Mouse (Mus musculus) kidney, postnatal 0 days (tissue): ENCODE data around the gene Slc2a3. TPM values are rescaled to one million over a fixed set of nuclear protein-coding genes. Genes with fewer than 3 reads are reported as not detected.

ENCODE experiments used
- ATAC-seq: fragments of 200-750 bp; cut with Nextera tagmentation; replicated peaks from 2 replicates; pipeline ENCODE4 v1.8.0; 2017; ENCODE audit warnings: low read depth, moderate number of reproducible peaks, moderate TSS enrichment, moderate library complexity; ENCODE audit not compliant: low FRiP score
- DNase-seq: peaks from one replicate; pipeline ENCODE4 v3.0.0-alpha.2; 2016; ENCODE audit warnings: low spot score
- H3K27ac ChIP-seq: fragments of 300-500 bp; sonication (generic); 2 replicates; pipeline ENCODE4 v1.5.1; 2014; ENCODE audit warnings: mild to moderate bottlenecking
- H3K27me3 ChIP-seq: fragments of 300-500 bp; sonication (generic); 2 replicates; pipeline ENCODE4 v1.6.1; 2014; ENCODE audit warnings: low read length, mixed read lengths; ENCODE audit not compliant: insufficient read depth
- H3K36me3 ChIP-seq: fragments of 300-500 bp; sonication (generic); 2 replicates; pipeline ENCODE4 v1.6.1; 2014; ENCODE audit warnings: low read length, mixed read lengths; ENCODE audit not compliant: insufficient read depth
- H3K4me1 ChIP-seq: fragments of 300-500 bp; sonication (generic); replicated peaks from 2 replicates; pipeline ENCODE4 v1.6.1; 2014; ENCODE audit warnings: antibody characterized with exemption, low read length, mixed read lengths; ENCODE audit not compliant: insufficient read depth
- H3K4me2 ChIP-seq: fragments of 300-500 bp; sonication (generic); 2 replicates; pipeline ENCODE4 v1.6.1; 2014; ENCODE audit warnings: mild to moderate bottlenecking, low read length, moderate library complexity, mixed read lengths
- H3K4me3 ChIP-seq: fragments of 300-500 bp; sonication (generic); replicated peaks from 2 replicates; pipeline ENCODE4 v1.5.1; 2014; ENCODE audit warnings: low read depth, low read length
- H3K9ac ChIP-seq: fragments of 300-500 bp; sonication (generic); 2 replicates; pipeline ENCODE4 v1.6.1; 2014; ENCODE audit warnings: low read depth, low read length
- H3K9me3 ChIP-seq: fragments of 300-500 bp; sonication (generic); replicated peaks from 2 replicates; pipeline ENCODE4 v1.6.1; 2016; ENCODE audit warnings: low read length, inconsistent platforms, mixed read lengths
- CTCF ChIP-seq: IDR thresholded peaks from 2 replicates; pipeline ENCODE4 v1.5.1; 2016; ENCODE audit warnings: antibody characterized with exemption, low read depth, mild to moderate bottlenecking, moderate library complexity
- WGBS: fragments of 180-500 bp; shearing (Covaris S2); extraction: QIAGEN DNeasy Blood & Tissue Kit; methylation state at CpG from one replicate; pipeline ENCODE4 v1.1.7; 2014; 5-methylcytosine and 5-hydroxymethylcytosine counted together
- microRNA-seq: library from miRNA; unstranded; fragments of <30 nt; microRNA quantifications from one replicate; pipeline ENCODE4, GENCODE M21; 2016
- polyA plus RNA-seq: library from polyadenylated mRNA; unstranded; fragments of >200 nt; fragmentation: Nextera tagmentation; extraction: Ambion mirVana; gene quantifications from 2 replicates; pipeline ENCODE4 v1.2.1, GENCODE M21; 2015

Slc2a3 gene
- polyA plus RNA-seq, 1 experiment from 2014 or later = 4.1 TPM

- 92% methylated on average over 13 of the region's 13 CpGs for WGBS
Observed at GRCm38 (mm10) chr6:122686709-122687108, 114.7 kb downstream of the Slc2a3 start.

GRCm38 (mm10) chr6:122682646-122683045 is 118.8 kb downstream of the Slc2a3 start:
- Histone ChIP-seq H3K36me3 (no peaks in the 10 kb centered on the region), H3K4me2 (no peak overlapping the region), H3K9me3 (no peaks in the 10 kb centered on the region), H3K9ac (no peak overlapping the region), H3K27me3 (no peaks in the 10 kb centered on the region), H3K4me3 (no peak overlapping the region), H3K4me1 (no peaks in the 10 kb centered on the region), H3K27ac (no peak overlapping the region)
- ATAC-seq (no peak), DNase-seq (no peak)
- TF ChIP-seq CTCF = no peak
- 79% methylated on average over 3 of the region's 3 CpGs for WGBS

More at GRCm38 (mm10) chr6:122686709-122687108, 114.7 kb downstream of the Slc2a3 start:
- no peak for TF ChIP-seq CTCF
- Histone ChIP-seq H3K9ac (no peak overlapping the region), H3K4me3 (no peak overlapping the region), H3K27ac (no peak overlapping the region), H3K4me1 (no peaks in the 10 kb centered on the region), H3K4me2 (no peak overlapping the region), H3K27me3 (no peaks in the 10 kb centered on the region), H3K36me3 (no peaks in the 10 kb centered on the region), H3K9me3 (no peaks in the 10 kb centered on the region)
- ATAC-seq = no peak
- no peak for DNase-seq

Small RNAs within 50 kb of the gene (microRNA-seq; reads per million reads assigned to microRNA genes)
- gene Mir7231 = not detected

Other genes with a start within 250 kb of the Slc2a3 start
- not detected in 2 replicates for gene Aicda, start 247.8 kb downstream of the Slc2a3 start, polyA plus RNA-seq
- 3.6 TPM in 2 replicates for gene Apobec1, start 199.2 kb downstream of the Slc2a3 start, polyA plus RNA-seq
- gene Gdf3, start 191.6 kb downstream of the Slc2a3 start, polyA plus RNA-seq = not detected in 2 replicates
- not detected in 2 replicates for gene Dppa3, start 175.2 kb downstream of the Slc2a3 start, polyA plus RNA-seq
- not detected in 2 replicates for gene Nanog, start 94.2 kb downstream of the Slc2a3 start, polyA plus RNA-seq
- gene Foxj2, start 18.3 kb upstream of the Slc2a3 start, polyA plus RNA-seq = 5.2 and 5.5 TPM in 2 replicates
- 2.1 and 2.3 TPM in 2 replicates for gene C3ar1, start 54.5 kb upstream of the Slc2a3 start, polyA plus RNA-seq
- gene Necap1, start 72.8 kb upstream of the Slc2a3 start, polyA plus RNA-seq = 37.6 and 39.8 TPM in 2 replicates
- gene Clec4a1, start 120.2 kb upstream of the Slc2a3 start, polyA plus RNA-seq = 3.0 and 3.1 TPM in 2 replicates
- 3.5 and 4.3 TPM in 2 replicates for gene Clec4a3, start 150.9 kb upstream of the Slc2a3 start, polyA plus RNA-seq
- gene Clec4a4, start 188.7 kb upstream of the Slc2a3 start, polyA plus RNA-seq = not detected in 2 replicates
- 0.21 TPM in 1 of 2 replicates, not detected in the other for gene Clec4b1, start 248.3 kb upstream of the Slc2a3 start, polyA plus RNA-seq